Mouse (Mus musculus) embryonic facial prominence, embryonic 14.5 days (tissue): ENCODE measurements around the gene Arsg. TPM values are rescaled to one million over a fixed set of nuclear protein-coding genes. Genes with fewer than 3 reads are reported as not detected.

Experiments used
- ATAC-seq: fragments of 200-750 bp; cut with Nextera tagmentation; 2 replicates; pipeline ENCODE4 v1.8.0; 2017; ENCODE audit warnings: low read depth, moderate number of reproducible peaks, moderate TSS enrichment
- DNase-seq: peaks from one replicate; pipeline ENCODE4 v3.0.0-alpha.2; 2015; ENCODE audit warnings: low spot score
- H3K27ac ChIP-seq: fragments of 300-500 bp; sonication (generic); replicated peaks from 2 replicates; pipeline ENCODE4 v1.5.1; 2014; ENCODE audit warnings: low read depth, mild to moderate bottlenecking, low read length, moderate library complexity
- H3K27me3 ChIP-seq: fragments of 300-500 bp; sonication (generic); replicated peaks from 2 replicates; pipeline ENCODE4 v1.6.1; 2014; ENCODE audit warnings: low read length; ENCODE audit not compliant: control insufficient read depth, insufficient read depth
- H3K36me3 ChIP-seq: fragments of 300-500 bp; sonication (generic); 2 replicates; pipeline ENCODE4 v1.6.1; 2014; ENCODE audit warnings: low read length, mixed read lengths; ENCODE audit not compliant: control insufficient read depth, insufficient read depth
- H3K4me1 ChIP-seq: fragments of 300-500 bp; sonication (generic); 2 replicates; pipeline ENCODE4 v1.6.1; 2014; ENCODE audit warnings: antibody characterized with exemption, low read length; ENCODE audit not compliant: control insufficient read depth, insufficient read depth
- H3K4me2 ChIP-seq: fragments of 300-500 bp; sonication (generic); 2 replicates; pipeline ENCODE4 v1.6.1; 2014; ENCODE audit warnings: low read depth, mild to moderate bottlenecking, low read length, moderate library complexity, mixed read lengths
- H3K4me3 ChIP-seq: fragments of 300-500 bp; sonication (generic); 2 replicates; pipeline ENCODE4 v1.5.1; 2014; ENCODE audit warnings: low read depth, mild to moderate bottlenecking, low read length
- H3K9ac ChIP-seq: fragments of 300-500 bp; sonication (generic); 2 replicates; pipeline ENCODE4 v1.6.1; 2014; ENCODE audit warnings: low read depth, mild to moderate bottlenecking, low read length, moderate library complexity, mixed read lengths
- H3K9me3 ChIP-seq: fragments of 300-500 bp; sonication (generic); 2 replicates; pipeline ENCODE4 v1.6.1; 2016; ENCODE audit warnings: low read length; ENCODE audit not compliant: control insufficient read depth
- WGBS: fragments of 180-500 bp; shearing (Covaris S2); extraction: QIAGEN DNeasy Blood & Tissue Kit; methylation state at CpG from one replicate; pipeline ENCODE4 v1.1.7; 2014; 5-methylcytosine and 5-hydroxymethylcytosine counted together
- polyA plus RNA-seq: library from polyadenylated mRNA; unstranded; fragments of >200 nt; fragmentation: Nextera tagmentation; extraction: Ambion mirVana; gene quantifications from 2 replicates; pipeline ENCODE4 v1.2.1, GENCODE M21; 2014

Gene Arsg
- polyA plus RNA-seq, 1 experiment from 2014 or later: 4.3 TPM

DNA sequence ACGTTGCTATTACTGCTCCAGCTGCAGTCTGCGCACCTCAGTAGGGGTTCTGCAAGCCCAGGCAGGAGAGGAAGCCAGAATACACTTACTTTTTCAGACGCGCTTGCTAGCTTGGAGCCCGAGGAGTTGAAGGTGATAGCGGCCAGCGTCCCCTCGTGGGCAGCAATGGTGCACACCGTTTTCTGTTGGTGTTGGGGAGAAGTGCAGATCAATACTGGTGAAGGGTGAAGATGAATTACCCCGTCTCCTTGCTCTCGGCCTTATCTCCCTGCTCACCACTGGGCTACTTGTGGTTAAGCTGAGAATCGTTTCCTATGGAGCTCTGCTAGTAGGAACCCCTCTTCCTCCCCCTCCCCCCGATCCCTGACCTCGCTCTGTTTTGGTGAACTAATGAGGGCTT, 110.8 kb downstream of the Arsg start:
- Histone ChIP-seq H3K4me2 (no peak overlapping the region), H3K4me1 (0 out of 2 replicates have a peak, but pooled peaks cover 3% of the 10 kb centered on the region), H3K36me3 (peaks cover 48% of the 10 kb centered on the region), H3K27ac (no peak overlapping the region), H3K4me3 (no peak overlapping the region), H3K9me3 (no peaks in the 10 kb centered on the region), H3K9ac (no peak overlapping the region), H3K27me3 (no peaks in the 10 kb centered on the region)
- ATAC-seq (no peak), DNase-seq (no peak)
- 78% methylated on average over 14 of the region's 14 CpGs for WGBS

DNA sequence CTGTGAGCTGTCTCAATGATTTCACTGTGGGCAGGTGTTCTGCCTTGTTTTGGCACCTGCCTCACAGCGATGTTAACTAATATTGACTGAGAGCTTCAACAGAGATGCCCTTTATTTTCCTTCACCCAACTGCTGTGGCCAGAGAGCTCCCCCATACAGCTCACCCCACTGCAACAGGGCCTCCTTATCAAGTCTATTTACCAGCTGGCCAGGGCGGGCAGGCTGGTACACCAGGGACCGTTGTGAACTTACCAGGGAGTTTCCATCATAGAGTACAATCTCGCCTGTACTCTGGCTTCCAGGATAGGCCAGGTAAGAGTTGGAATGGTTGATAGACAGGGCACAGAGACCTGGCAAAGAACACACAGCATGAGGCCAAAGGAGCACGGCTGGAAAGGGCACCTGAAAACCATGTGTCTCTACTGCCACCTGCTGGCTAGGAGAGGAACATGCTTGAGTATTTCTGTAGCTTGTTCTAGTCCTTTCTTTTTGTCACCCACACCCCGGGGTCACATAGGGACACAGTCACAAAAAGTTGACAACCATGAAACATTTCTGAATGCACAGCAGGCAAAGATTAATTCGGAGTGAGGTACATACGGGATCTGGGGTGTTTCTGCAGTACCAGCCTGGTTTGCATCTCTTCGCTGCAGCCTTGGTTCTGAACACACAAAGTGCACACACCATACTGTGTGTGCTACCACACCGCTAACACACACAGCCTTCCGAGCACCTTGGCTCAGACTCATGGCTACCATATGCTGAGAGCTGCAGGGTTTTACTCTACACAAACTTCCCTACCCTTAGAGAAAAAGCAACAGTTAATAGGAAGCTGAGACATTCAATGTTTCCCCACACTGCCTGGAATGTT, 111.9 kb downstream of the Arsg start:
- Histone ChIP-seq H3K4me3 (no peak overlapping the region), H3K4me2 (no peak overlapping the region), H3K9me3 (no peaks in the 10 kb centered on the region), H3K27ac (no peak overlapping the region), H3K27me3 (no peaks in the 10 kb centered on the region), H3K4me1 (0 out of 2 replicates have a peak, but pooled peaks cover 3% of the 10 kb centered on the region), H3K9ac (no peak overlapping the region), H3K36me3 (peaks cover 37% of the 10 kb centered on the region)
- DNase-seq (peak; percentile 82), ATAC-seq (0 out of 2 replicates have a peak, but pooled peaks have one; percentile 30)
- WGBS: 51% methylated on average over 11 of the region's 11 CpGs

DNA sequence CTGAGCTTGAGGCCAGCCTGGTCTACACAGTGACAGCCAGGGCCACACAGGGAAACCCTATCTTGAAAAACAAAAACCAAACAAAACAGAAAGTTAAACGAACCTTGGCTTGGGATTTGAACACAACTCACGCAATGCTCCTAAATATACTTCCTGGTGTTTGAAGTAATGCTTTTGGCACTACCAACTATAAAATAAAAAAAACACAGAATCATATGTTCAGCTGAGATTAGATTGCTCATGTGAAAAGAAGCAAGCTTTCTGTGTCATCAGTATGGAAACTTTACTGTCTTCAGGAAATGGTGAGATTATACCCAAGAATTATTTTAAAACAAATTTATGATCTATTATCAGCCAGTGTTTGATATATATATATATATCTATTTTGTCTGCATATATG, 113.2 kb downstream of the Arsg start:
- 75% methylated on average over 2 of the region's 2 CpGs for WGBS
- ATAC-seq (no peak), DNase-seq (no peak)
- no peak overlapping the region for H3K9ac ChIP-seq
- H3K36me3 ChIP-seq: peaks cover 31% of the 10 kb centered on the region
- no peak overlapping the region for H3K4me2 ChIP-seq
- H3K4me3 ChIP-seq: no peak overlapping the region
- H3K4me1 ChIP-seq: 0 out of 2 replicates have a peak, but pooled peaks cover 3% of the 10 kb centered on the region
- no peaks in the 10 kb centered on the region for H3K9me3 ChIP-seq
- H3K27ac ChIP-seq: no peak overlapping the region
- no peaks in the 10 kb centered on the region for H3K27me3 ChIP-seq

DNA sequence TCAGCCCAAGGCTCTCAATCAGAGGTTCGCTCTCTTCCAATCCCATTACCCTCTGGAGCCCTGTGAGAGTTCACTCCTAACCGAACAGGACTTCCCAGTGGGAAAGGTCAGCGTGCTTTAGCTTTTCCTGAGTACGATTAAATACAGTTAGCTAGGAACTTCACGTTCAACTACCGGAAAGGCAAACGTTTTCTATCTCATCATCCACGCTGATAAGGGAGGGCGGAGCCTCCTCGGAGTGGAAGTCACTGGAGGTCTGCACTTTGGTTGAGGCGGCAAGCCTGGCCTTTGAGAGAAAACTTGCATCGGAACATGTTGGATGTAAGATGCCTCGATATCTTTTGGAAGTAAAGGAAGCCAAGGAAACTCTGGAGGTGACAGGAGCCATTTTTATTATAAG, 113.8 kb downstream of the Arsg start:
- Histone ChIP-seq H3K9ac (no peak overlapping the region), H3K27ac (no peak overlapping the region), H3K27me3 (no peaks in the 10 kb centered on the region), H3K4me3 (no peak overlapping the region), H3K4me2 (no peak overlapping the region), H3K9me3 (no peaks in the 10 kb centered on the region), H3K36me3 (peaks cover 25% of the 10 kb centered on the region), H3K4me1 (0 out of 2 replicates have a peak, but pooled peaks cover 3% of the 10 kb centered on the region)
- WGBS: 52% methylated on average over 13 of the region's 13 CpGs
- ATAC-seq (no peak), DNase-seq (no peak)

DNA sequence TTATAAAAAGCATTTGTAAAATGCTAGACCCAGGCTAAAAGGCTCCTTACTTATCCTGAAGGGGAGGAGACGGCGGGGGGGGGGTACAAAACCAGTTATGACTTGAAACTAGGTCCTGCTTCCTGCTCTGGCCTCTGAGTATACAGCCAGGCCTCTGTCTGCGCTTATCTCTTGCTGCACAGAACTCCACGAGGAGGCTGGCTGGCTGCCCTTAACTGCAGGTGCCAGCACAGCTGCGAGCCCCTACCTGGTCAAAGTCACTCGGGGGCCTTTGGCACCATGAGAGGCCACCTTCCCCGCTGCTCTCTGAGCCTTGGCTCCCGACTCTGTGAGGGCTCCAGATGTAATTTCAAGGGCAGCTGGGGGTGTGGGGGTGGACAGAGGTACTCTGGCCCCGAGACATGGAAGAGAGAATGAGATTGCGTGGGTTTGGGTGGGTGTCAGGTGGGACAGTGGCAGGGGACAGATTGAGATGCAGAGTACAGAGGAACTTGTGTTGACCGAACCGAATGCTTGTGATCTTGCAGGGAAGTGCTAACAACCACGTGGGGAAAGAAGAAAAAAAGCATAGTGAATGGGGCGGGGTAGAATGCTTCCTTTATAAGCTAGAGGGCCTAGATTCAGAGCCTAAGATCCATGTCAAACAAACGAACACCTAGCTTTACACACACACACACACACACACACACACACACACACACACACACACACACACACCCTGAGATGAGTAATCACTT, 114.6 kb downstream of the Arsg start:
- Histone ChIP-seq H3K27ac (no peak overlapping the region), H3K4me2 (no peak overlapping the region), H3K9me3 (no peaks in the 10 kb centered on the region), H3K36me3 (peaks cover 26% of the 10 kb centered on the region; the same call in 1 of the 2 replicates), H3K9ac (no peak overlapping the region), H3K27me3 (no peaks in the 10 kb centered on the region), H3K4me3 (no peak overlapping the region), H3K4me1 (0 out of 2 replicates have a peak, but pooled peaks cover 3% of the 10 kb centered on the region)
- WGBS: 61% methylated on average over 15 of the region's 15 CpGs
- no peak for DNase-seq
- no peak for ATAC-seq

DNA sequence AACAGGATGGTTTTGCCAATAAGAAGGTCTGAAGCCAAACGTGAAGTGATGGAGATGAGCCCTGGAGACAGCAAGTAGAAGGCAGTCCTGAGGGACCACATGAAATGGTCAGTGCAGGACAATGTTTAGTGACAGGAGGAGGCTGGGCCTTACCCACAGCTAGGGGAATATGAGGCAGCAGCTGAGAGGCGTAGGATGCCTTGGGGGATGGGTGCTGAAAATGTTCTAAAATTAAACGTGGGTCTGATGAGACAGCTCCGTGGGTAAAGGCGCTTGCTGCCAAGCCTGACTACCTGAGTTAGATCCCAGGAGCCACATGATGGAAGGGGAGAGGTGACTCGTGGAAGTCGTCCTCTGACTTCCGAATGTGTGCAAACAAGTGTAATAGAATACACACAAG, 116.8 kb downstream of the Arsg start:
- no peak for DNase-seq
- Histone ChIP-seq H3K27me3 (no peaks in the 10 kb centered on the region), H3K9ac (no peak overlapping the region), H3K4me3 (no peak overlapping the region), H3K36me3 (peaks cover 15% of the 10 kb centered on the region), H3K9me3 (no peaks in the 10 kb centered on the region), H3K4me1 (0 out of 2 replicates have a peak, but pooled peaks cover 3% of the 10 kb centered on the region), H3K4me2 (no peak overlapping the region), H3K27ac (no peak overlapping the region)
- WGBS: 78% methylated on average over 8 of the region's 8 CpGs
- ATAC-seq: no peak

DNA sequence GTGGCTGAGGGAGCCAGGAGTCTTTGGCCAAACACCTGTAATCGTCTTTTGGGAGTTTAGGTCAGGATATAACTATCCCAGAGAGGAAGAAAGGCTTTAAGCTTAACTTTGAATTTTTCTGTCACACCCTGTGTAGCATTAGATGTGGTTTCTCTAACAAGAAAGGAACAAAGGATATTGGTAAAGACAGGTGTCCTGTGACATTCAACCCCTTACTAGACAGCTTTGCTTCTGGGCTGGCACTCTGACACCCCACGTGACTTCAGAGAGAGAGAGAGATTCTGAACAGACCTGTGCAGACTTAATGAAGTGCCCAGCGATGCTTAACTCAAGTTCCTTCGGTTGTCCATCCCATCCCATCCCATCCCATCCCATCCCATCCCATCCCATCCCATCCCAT, 118.3 kb downstream of the Arsg start:
- Histone ChIP-seq H3K9ac (no peak overlapping the region), H3K9me3 (no peaks in the 10 kb centered on the region), H3K36me3 (peaks cover 28% of the 10 kb centered on the region), H3K4me1 (0 out of 2 replicates have a peak, but pooled peaks cover 3% of the 10 kb centered on the region), H3K4me2 (no peak overlapping the region), H3K27me3 (no peaks in the 10 kb centered on the region), H3K27ac (no peak overlapping the region), H3K4me3 (no peak overlapping the region)
- DNase-seq: no peak
- no peak for ATAC-seq
- 67% methylated on average over 4 of the region's 4 CpGs for WGBS

DNA sequence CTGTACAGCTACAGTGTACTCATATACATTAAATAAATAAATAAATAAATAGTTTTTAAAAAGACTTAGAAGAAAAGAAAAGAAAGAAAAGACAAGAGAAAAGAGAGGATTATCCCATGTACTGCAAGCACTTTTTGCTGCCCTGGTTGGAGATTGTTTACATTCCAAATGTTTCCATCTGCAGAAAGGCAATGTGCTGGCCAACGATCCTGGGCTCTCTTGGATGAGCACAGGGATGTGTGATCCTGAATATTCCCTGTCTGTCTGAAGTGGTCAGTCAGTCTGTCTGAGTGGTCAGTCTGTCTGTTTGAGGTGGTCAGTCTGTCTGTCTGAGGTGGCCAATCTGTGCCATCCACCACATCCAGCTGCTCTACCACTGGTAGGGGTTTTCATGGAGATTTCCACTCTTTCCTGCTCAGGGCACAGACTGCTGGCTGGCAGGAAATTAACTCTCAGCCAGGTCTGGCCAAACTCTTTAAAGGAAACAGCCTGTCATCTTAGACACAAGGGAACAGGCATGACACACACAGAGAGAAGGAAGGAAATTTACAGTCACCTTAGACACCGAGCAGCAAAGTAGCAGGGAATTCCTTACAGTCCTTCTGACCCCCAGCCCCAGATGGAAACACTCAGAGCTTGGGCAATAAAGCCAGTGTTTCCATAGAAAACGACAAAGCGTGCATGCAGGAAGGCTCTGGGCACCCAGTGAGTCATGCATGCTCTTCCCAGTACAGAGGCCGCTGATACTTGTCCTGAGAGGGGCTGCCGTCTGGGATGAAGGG, 120.2 kb downstream of the Arsg start:
- ATAC-seq: 0 out of 2 replicates have a peak, but pooled peaks have one; percentile 33
- no peaks in the 10 kb centered on the region for H3K9me3 ChIP-seq
- peaks cover 35% of the 10 kb centered on the region for H3K36me3 ChIP-seq
- no peak overlapping the region for H3K4me2 ChIP-seq
- H3K27me3 ChIP-seq: no peaks in the 10 kb centered on the region
- peak overlapping the region; percentile 42; the same call in 1 of the 2 replicates for H3K27ac ChIP-seq
- WGBS: 44% methylated on average over 6 of the region's 6 CpGs
- DNase-seq: peak; percentile 36
- H3K4me1 ChIP-seq: no peaks in the 10 kb centered on the region
- H3K4me3 ChIP-seq: no peak overlapping the region
- H3K9ac ChIP-seq: no peak overlapping the region
